ENCODE assay signal across 11 mouse cellular contexts in the genomic region with DNA sequence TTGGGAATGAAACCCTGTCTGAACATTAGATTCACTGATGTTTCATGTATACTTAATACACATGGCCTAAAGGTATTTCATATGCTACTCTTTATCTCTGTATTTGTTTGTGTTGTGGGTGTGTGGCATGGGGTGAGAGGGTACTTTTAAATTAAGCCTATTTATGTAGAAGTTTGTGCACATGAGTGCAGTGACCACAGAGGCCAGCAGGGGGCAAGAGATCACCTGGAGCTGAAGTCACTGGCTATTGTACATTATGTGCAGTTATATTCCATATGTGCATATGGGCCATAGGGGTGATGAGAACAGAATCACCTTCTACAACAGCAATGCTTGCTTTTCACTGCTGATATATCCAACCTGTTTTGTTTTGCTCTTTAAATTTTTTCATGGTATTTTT. TPM values are rescaled to one million over a fixed set of nuclear protein-coding genes. Genes with fewer than 3 reads are reported as not detected.
DNase-seq lines count a peak whose midpoint lies in the region; ATAC-seq and TF ChIP-seq lines count a peak whose summit lies in the region.
"Had no signal": no experiment of that assay in that cellular context is flagged by ENCODE, and none has a peak within 500 bp of the region (broad histone marks: within the 10 kb centered on the region; RNA-seq: fewer than 3 reads in every experiment).

No protein-coding gene starts in this region.

- intact Hi-C loops in left cerebral cortex, postnatal 36 days (cut with DNase I), result no loop called here

- ATAC-seq in lung, postnatal 0 days, result no peak
- ATAC-seq in forebrain, embryonic 13.5 days, result no peak

- H3K27ac ChIP-seq in lung, postnatal 0 days (ENCODE audit: low read length), result no peak overlapping the region
- H3K27ac ChIP-seq in forebrain, embryonic 13.5 days, result no peak overlapping the region
- H3K27ac ChIP-seq: neural tube, embryonic 12.5 days had no signal

- no peak overlapping the region for H3K4me2 ChIP-seq in lung, postnatal 0 days (replicated peaks; ENCODE audit: low read depth, low read length)
- H3K4me2 ChIP-seq in forebrain, embryonic 13.5 days, result no peak overlapping the region
- H3K4me2 ChIP-seq: neural tube, embryonic 12.5 days had no signal

- no peak for DNase-seq in lung, postnatal 0 days (ENCODE audit: low spot score)
- DNase-seq in lung, postnatal 10 days, result no peak
- peak; percentile 64 for DNase-seq in ZHBTc4 (ENCODE audit: low read depth, low spot score)
- peak; percentile 57 for DNase-seq in splenic B cell, adult 2 months (ENCODE audit: low read depth, low spot score)
- DNase-seq in right cerebral cortex, adult 2 months (ENCODE audit: low spot score in 2 of 2), result no peak
- DNase-seq in left cerebral cortex, postnatal 36 days (ENCODE audit: low spot score in 2 of 2), result no peak
- DNase-seq: gastrocnemius, postnatal 25 days had no signal

- H3K9me3 ChIP-seq in lung, postnatal 0 days (ENCODE audit: low read length), result no peaks in the 10 kb centered on the region
- no peaks in the 10 kb centered on the region; the same call in 1 of the 2 replicates for H3K9me3 ChIP-seq in E14TG2a.4 (ENCODE audit: low read length)
- H3K9me3 ChIP-seq in forebrain, embryonic 13.5 days (replicated peaks), result no peaks in the 10 kb centered on the region
- H3K9me3 ChIP-seq: neural tube, embryonic 12.5 days had no signal

- no peaks in the 10 kb centered on the region for H3K36me3 ChIP-seq in lung, postnatal 0 days (ENCODE audit: insufficient read depth, low read length)
- no peaks in the 10 kb centered on the region for H3K36me3 ChIP-seq in E14TG2a.4 (ENCODE audit: insufficient read depth, low read length)
- H3K36me3 ChIP-seq in splenic B cell, adult 2 months (ENCODE audit: control insufficient read depth, insufficient read depth, low read length, poor library complexity, severe bottlenecking), result peaks cover 33% of the 10 kb centered on the region
- no peaks in the 10 kb centered on the region for H3K36me3 ChIP-seq in forebrain, embryonic 13.5 days (ENCODE audit: poor library complexity, severe bottlenecking)
- H3K36me3 ChIP-seq: neural tube, embryonic 12.5 days had no signal

- TF ChIP-seq EP300 in lung, postnatal 0 days (IDR thresholded peaks at IDR 0.05), result no peak

- H3K4me1 ChIP-seq in lung, postnatal 0 days (ENCODE audit: insufficient read depth, low read depth, low read length), result no peaks in the 10 kb centered on the region
- 0 out of 2 replicates have a peak, but pooled peaks cover 2% of the 10 kb centered on the region for H3K4me1 ChIP-seq in E14TG2a.4 (replicated peaks; ENCODE audit: low read depth, low read length)
- no peaks in the 10 kb centered on the region for H3K4me1 ChIP-seq in forebrain, embryonic 13.5 days
- H3K4me1 ChIP-seq: neural tube, embryonic 12.5 days had no signal

- no peaks in the 10 kb centered on the region for H3K27me3 ChIP-seq in lung, postnatal 0 days (replicated peaks; ENCODE audit: insufficient read depth, low read length)
- peaks cover 8% of the 10 kb centered on the region for H3K27me3 ChIP-seq in E14TG2a.4 (ENCODE audit: insufficient read depth, low read length)
- no peaks in the 10 kb centered on the region for H3K27me3 ChIP-seq in splenic B cell, adult 2 months (ENCODE audit: control insufficient read depth, insufficient read depth, low read length, poor library complexity, severe bottlenecking)
- H3K27me3 ChIP-seq in forebrain, embryonic 13.5 days, result no peaks in the 10 kb centered on the region
- H3K27me3 ChIP-seq: neural tube, embryonic 12.5 days had no signal

- no peak overlapping the region for H3K9ac ChIP-seq in lung, postnatal 0 days (replicated peaks; ENCODE audit: low read depth)
- no peak overlapping the region for H3K9ac ChIP-seq in forebrain, embryonic 13.5 days
- H3K9ac ChIP-seq: neural tube, embryonic 12.5 days had no signal

- H3K4me3 ChIP-seq in lung, postnatal 0 days (ENCODE audit: low read depth, low read length), result no peak overlapping the region
- H3K4me3 ChIP-seq in E14TG2a.4 (replicated peaks; ENCODE audit: low read length), result no peak overlapping the region
- H3K4me3 ChIP-seq in forebrain, embryonic 13.5 days, result no peak overlapping the region
- H3K4me3 ChIP-seq: neural tube, embryonic 12.5 days had no signal

- peak; percentile 44 for TF ChIP-seq CTCF in lung, postnatal 0 days (IDR thresholded peaks at IDR 0.05)
- peak; percentile 46 for TF ChIP-seq CTCF in E14TG2a.4 (conservative IDR thresholded peaks at IDR 0.05; ENCODE audit: low read length)

RNA-seq across cellular contexts. Expression of a gene that starts 17.1 kb away (rescaled TPM):
- polyA plus RNA-seq in lung, postnatal 0 days (2015; fragmentation: Nextera tagmentation; extraction: Ambion mirVana), result 5.8 and 6.1 TPM in 2 replicates
- 10 to 100 TPM; 45.1 to 51.1 TPM for total RNA-seq in left cerebral cortex, postnatal 36 days (2021)
- polyA plus RNA-seq in forebrain, embryonic 13.5 days (2015; fragmentation: Nextera tagmentation; extraction: Ambion mirVana), result 11.1 and 11.7 TPM in 2 replicates

RNA-seq across cellular contexts. Expression of a gene that starts 22.5 kb away (rescaled TPM):
- polyA plus RNA-seq in lung, postnatal 0 days (2015; fragmentation: Nextera tagmentation; extraction: Ambion mirVana), result 0.38 and 0.40 TPM in 2 replicates
- total RNA-seq in left cerebral cortex, postnatal 36 days (2021), result not detected
- 0.23 TPM in 1 of 2 replicates, not detected in the other for polyA plus RNA-seq in forebrain, embryonic 13.5 days (2015; fragmentation: Nextera tagmentation; extraction: Ambion mirVana)
- polyA plus RNA-seq: limb, embryonic 11.5 days had no signal

Comparison
In these comparisons a context has a peak if more than half of its experiments do, and no peak if none do; other contexts are left out.
1. DNase-seq: peak in ZHBTc4 (single experiment) and splenic B cell, adult 2 months (single experiment); none in lung, postnatal 0 days (single experiment), lung, postnatal 10 days (single experiment), right cerebral cortex, adult 2 months (0 of 2) and left cerebral cortex, postnatal 36 days (0 of 2).